Mouse (Mus musculus) CH12.LX (cell line): Measurements from ENCODE around the gene Ist1. TPM values are rescaled to one million over a fixed set of nuclear protein-coding genes. Genes with fewer than 3 reads are reported as not detected.

Experiments
- DNase-seq: peaks from one replicate; pipeline ENCODE4 v3.0.0-alpha.2; 2013; ENCODE audit errors: extremely low read depth
- H3K27ac ChIP-seq: 2 replicates; pipeline ENCODE4 v1.5.1; 2012; ENCODE audit warnings: low read depth, mild to moderate bottlenecking, control low read depth, moderate library complexity; ENCODE audit not compliant: insufficient read depth
- H3K27me3 ChIP-seq: replicated peaks from 2 replicates; pipeline ENCODE3; 2012; ENCODE audit warnings: inconsistent platforms
- H3K36me3 ChIP-seq, 2 experiments: replicated peaks in 1 of 2; 2 replicates each; pipeline versions ENCODE3 to v1.6.1; 2012; ENCODE audit warnings: inconsistent platforms in 1 of 2, low read length in 1 of 2, mild to moderate bottlenecking in 1 of 2, mixed read lengths in 1 of 2, moderate library complexity in 1 of 2; ENCODE audit not compliant: control insufficient read depth in 1 of 2, insufficient read depth in 1 of 2
- H3K4me1 ChIP-seq, 2 experiments: 2 replicates each; pipeline ENCODE4 v1.6.1; 2012; ENCODE audit warnings: inconsistent platforms in 1 of 2, moderate library complexity in 1 of 2; ENCODE audit not compliant: insufficient read depth in 2 of 2, control insufficient read depth in 1 of 2
- H3K4me2 ChIP-seq: 2 replicates; pipeline ENCODE4 v1.6.1; 2012; ENCODE audit warnings: low read depth, mild to moderate bottlenecking, control low read depth; ENCODE audit not compliant: poor library complexity, insufficient read depth, severe bottlenecking
- H3K4me3 ChIP-seq, 3 experiments: fragments of 150-350 bp in 1 of 3; sonication (generic) in 1 of 3; replicated peaks in 1 of 3; 2 replicates each; pipeline versions ENCODE3 to v1.5.1; 2011 to 2012; ENCODE audit warnings: low read depth in 2 of 3, low read length in 2 of 3, mild to moderate bottlenecking in 2 of 3, moderate library complexity in 2 of 3, control low read depth in 1 of 3, improper control_type of control experiment in 1 of 3, inconsistent platforms in 1 of 3, mixed read lengths in 1 of 3; ENCODE audit not compliant: poor library complexity in 1 of 3
- H3K79me2 ChIP-seq: replicated peaks from 2 replicates; pipeline ENCODE4 v1.6.1; 2012; ENCODE audit warnings: mild to moderate bottlenecking, moderate library complexity; ENCODE audit not compliant: control insufficient read depth, poor library complexity, insufficient read depth, severe bottlenecking; ENCODE audit errors: extremely low read depth
- H3K9ac ChIP-seq: 2 replicates; pipeline ENCODE4 v1.6.1; 2012; ENCODE audit warnings: low read depth, mild to moderate bottlenecking, control low read depth, moderate library complexity; ENCODE audit not compliant: insufficient read depth
- H3K9me3 ChIP-seq: replicated peaks from 2 replicates; pipeline ENCODE3; 2012; ENCODE audit warnings: low read length, inconsistent platforms, mixed read lengths
- CHD2 ChIP-seq: IDR thresholded peaks from 2 replicates; pipeline ENCODE4 v1.6.1; 2011; ENCODE audit warnings: low read length, improper control_type of control experiment
- CTCF ChIP-seq, 2 experiments: IDR thresholded peaks in 1 of 2; conservative IDR thresholded peaks in 1 of 2; 2 replicates each; pipeline ENCODE4 v1.5.1; 2011 to 2012; ENCODE audit warnings: low read depth in 2 of 2, low read length in 2 of 2, improper control_type of control experiment in 1 of 2, inconsistent platforms in 1 of 2, mild to moderate bottlenecking in 1 of 2, moderate library complexity in 1 of 2
- E2F4 ChIP-seq: IDR thresholded peaks from 2 replicates; pipeline ENCODE4 v1.6.1; 2011; ENCODE audit warnings: low read depth, low read length, improper control_type of control experiment; ENCODE audit not compliant: insufficient replicate concordance
- ELF1 ChIP-seq: IDR thresholded peaks from 2 replicates; pipeline ENCODE4 v1.6.1; 2014; ENCODE audit warnings: low read depth, mild to moderate bottlenecking, inconsistent platforms, low read length, improper control_type of control experiment
- ETS1 ChIP-seq: conservative IDR thresholded peaks from 2 replicates; pipeline ENCODE4 v1.6.1; 2012; ENCODE audit warnings: low read depth, mild to moderate bottlenecking, inconsistent platforms, low read length, improper control_type of control experiment, moderate library complexity
- JUND ChIP-seq: conservative IDR thresholded peaks from 2 replicates; pipeline ENCODE4 v1.6.1; 2011; ENCODE audit warnings: low read depth, low read length, improper control_type of control experiment
- KAT2A ChIP-seq: IDR thresholded peaks from 2 replicates; pipeline ENCODE4 v1.6.1; 2012; ENCODE audit warnings: low read length, improper control_type of control experiment, inconsistent platforms; ENCODE audit not compliant: insufficient replicate concordance
- MAFK ChIP-seq: IDR thresholded peaks from 2 replicates; pipeline ENCODE4 v1.6.1; 2011; ENCODE audit warnings: low read length, improper control_type of control experiment; ENCODE audit not compliant: insufficient replicate concordance
- MAX ChIP-seq: IDR thresholded peaks from 2 replicates; pipeline ENCODE4 v1.6.1; 2011; ENCODE audit warnings: low read length, improper control_type of control experiment
- MAZ ChIP-seq: IDR thresholded peaks from 2 replicates; pipeline ENCODE4 v1.6.1; 2012; ENCODE audit warnings: low read depth, mild to moderate bottlenecking, inconsistent platforms, low read length, improper control_type of control experiment, moderate library complexity
- MXI1 ChIP-seq: IDR thresholded peaks from 2 replicates; pipeline ENCODE4 v1.6.1; 2011; ENCODE audit warnings: mild to moderate bottlenecking, low read depth, low read length, improper control_type of control experiment
- MYC ChIP-seq: IDR thresholded peaks from 2 replicates; pipeline ENCODE4 v1.6.1; 2011; ENCODE audit warnings: low read depth, mild to moderate bottlenecking, improper control_type of control experiment, low read length
- NELFE ChIP-seq: IDR thresholded peaks from 2 replicates; pipeline ENCODE4 v1.6.1; 2011; ENCODE audit warnings: low read depth, low read length, improper control_type of control experiment
- NRF1 ChIP-seq: IDR thresholded peaks from 2 replicates; pipeline ENCODE4 v1.6.1; 2014; ENCODE audit warnings: low read depth, mild to moderate bottlenecking, inconsistent platforms, low read length, improper control_type of control experiment, moderate library complexity
- PAX5 ChIP-seq: IDR thresholded peaks from 2 replicates; pipeline ENCODE4 v1.6.1; 2012; ENCODE audit warnings: low read length, inconsistent platforms, mixed read lengths
- POLR2A ChIP-seq: IDR thresholded peaks from 2 replicates; pipeline ENCODE4 v1.6.1; 2011; ENCODE audit warnings: low read depth, mild to moderate bottlenecking, improper control_type of control experiment, low read length
- RAD21 ChIP-seq: IDR thresholded peaks from 2 replicates; pipeline ENCODE4 v1.6.1; 2011; ENCODE audit warnings: low read depth, mild to moderate bottlenecking, low read length, improper control_type of control experiment, moderate library complexity
- RCOR1 ChIP-seq: conservative IDR thresholded peaks from 2 replicates; pipeline ENCODE4 v1.6.1; 2012; ENCODE audit warnings: low read depth, mild to moderate bottlenecking, inconsistent platforms, low read length, improper control_type of control experiment
- SIN3A ChIP-seq: IDR thresholded peaks from 2 replicates; pipeline ENCODE4 v1.6.1; 2012; ENCODE audit warnings: low read length, improper control_type of control experiment, inconsistent platforms
- TCF12 ChIP-seq: IDR thresholded peaks from 2 replicates; pipeline ENCODE4 v1.6.1; 2014; ENCODE audit warnings: low read depth, mild to moderate bottlenecking, inconsistent platforms, low read length, improper control_type of control experiment
- UBTF ChIP-seq: IDR thresholded peaks from 2 replicates; pipeline ENCODE4 v1.6.1; 2012; ENCODE audit warnings: low read depth, mild to moderate bottlenecking, inconsistent platforms, low read length, improper control_type of control experiment, moderate library complexity
- USF1 ChIP-seq: IDR thresholded peaks from 2 replicates; pipeline ENCODE4 v1.6.1; 2014; ENCODE audit warnings: low read depth, mild to moderate bottlenecking, inconsistent platforms, low read length, improper control_type of control experiment
- ZC3H11A ChIP-seq: IDR thresholded peaks from 2 replicates; pipeline ENCODE4 v1.6.1; 2012; ENCODE audit warnings: low read depth, mild to moderate bottlenecking, inconsistent platforms, low read length, improper control_type of control experiment
- ZKSCAN1 ChIP-seq: IDR thresholded peaks from 2 replicates; pipeline ENCODE4 v1.6.1; 2012; ENCODE audit warnings: low read depth, inconsistent platforms, low read length, improper control_type of control experiment, borderline replicate concordance
- ZMIZ1 ChIP-seq: IDR thresholded peaks from 2 replicates; pipeline ENCODE4 v1.6.1; 2012; ENCODE audit warnings: low read depth, mild to moderate bottlenecking, inconsistent platforms, low read length, improper control_type of control experiment
- dilution Hi-C: fragments of 300-500 bp; cut with MboI; formaldehyde crosslinking; loops from 2 replicates; pipeline ENCODE4 v1.14.3; 2020; ENCODE audit warnings: low sequenced_read_pairs; ENCODE audit not compliant: extremely low pct_unique_long_range_greater_than_20kb, extremely low pct_ligation_motif_present
- in situ Hi-C: fragments of 300-500 bp; cut with MboI; formaldehyde crosslinking; loops from 3 replicates; pipeline ENCODE4 v1.14.3; 2019; ENCODE audit warnings: low sequenced_read_pairs, low pct_ligation_motif_present, low pct_unique_long_range_greater_than_20kb, mixed read lengths
- polyA plus RNA-seq: library from polyadenylated mRNA; unstranded; fragments of >175 nt; gene quantifications from 2 replicates; pipeline ENCODE4 v1.2.1, GENCODE M21; 2012; ENCODE audit warnings: low read depth; ENCODE audit not compliant: insufficient read length
- total RNA-seq, 2 experiments: library from RNA; depleted of rRNA; stranded (reverse); fragments of 300-350 nt in 1 of 2; fragments of >200 nt in 1 of 2; gene quantifications; 2 replicates each; pipeline ENCODE4 v1.2.3; 2012 to 2014

Ist1 gene
- total and polyA plus RNA-seq, 3 experiments = 38.2 to 57.2 (median 53.1) TPM

GRCm38 (mm10) chr8:109697754-109698153, 4.7 kb upstream of the Ist1 start:
- Histone ChIP-seq H3K9me3 (no peaks in the 10 kb centered on the region), H3K36me3 (no peaks in the 10 kb centered on the region), H3K4me3 (no peak overlapping the region), H3K9ac (no peak overlapping the region), H3K79me2 (peaks cover 2% of the 10 kb centered on the region)
- TF ChIP-seq RCOR1 = no peak
- no peak for TF ChIP-seq MAX
- no peak for TF ChIP-seq ZC3H11A
- TF ChIP-seq, all 38 proteins: peak for 0
- Histone ChIP-seq H3K27ac (no peak overlapping the region), H3K4me2 (no peak overlapping the region), H3K27me3 (peaks cover 13% of the 10 kb centered on the region), H3K4me1 (peaks cover 3 to 8% of the 10 kb centered on the region in 2 experiments; a peak in 2 of 4 replicates)
- DNase-seq = no peak
- in situ Hi-C loops (no loop called here), dilution Hi-C loops (no loop called here)

GRCm38 (mm10) chr8:109694154-109694553, 1.1 kb upstream of the Ist1 start:
- Histone ChIP-seq H3K4me2 (peak overlapping the region; percentile 81), H3K4me1 (peaks cover 11 to 33% of the 10 kb centered on the region in 2 experiments), H3K36me3 (peaks cover 2 to 9% of the 10 kb centered on the region in 2 experiments), H3K27me3 (peaks cover 6% of the 10 kb centered on the region), H3K9ac (no peak overlapping the region), H3K4me3 (peak overlapping the region in 1 of 3 experiments; percentile 98), H3K9me3 (no peaks in the 10 kb centered on the region), H3K79me2 (peaks cover 35% of the 10 kb centered on the region), H3K27ac (no peak overlapping the region)
- in situ Hi-C loops (no loop called here), dilution Hi-C loops (no loop called here)
- TF ChIP-seq PAX5 (no peak), TCF12 (no peak), ELF1 (peak; percentile 58), MXI1 (no peak)
- DNase-seq = no peak

GRCm38 (mm10) chr8:109692443-109693145, 466 bp downstream of the Ist1 start:
- dilution Hi-C loops (no loop called here), in situ Hi-C loops (no loop called here)
- Histone ChIP-seq H3K9me3 (no peaks in the 10 kb centered on the region), H3K4me3 (peak overlapping the region; percentile 92 to 99 (median 98)), H3K36me3 (peaks cover 2 to 15% of the 10 kb centered on the region in 2 experiments), H3K27ac (peak overlapping the region; percentile 53), H3K4me1 (peaks cover 11 to 33% of the 10 kb centered on the region in 2 experiments), H3K4me2 (peak overlapping the region; percentile 94), H3K9ac (peak overlapping the region; percentile 81), H3K27me3 (peaks cover 6% of the 10 kb centered on the region), H3K79me2 (peaks cover 47% of the 10 kb centered on the region)
- DNase-seq = peak; percentile 24
- TF ChIP-seq USF1 (no peak), MAX (0 out of 2 replicates have a peak, but pooled peaks have one; percentile 23), NRF1 (no peak), RAD21 (no peak), KAT2A (no peak), CTCF (conservative IDR thresholded peaks at IDR 0.05 in 1 of 2, IDR thresholded peaks at IDR 0.05 in 1 of 2; ENCODE audit: low read depth in 2 of 2, low read length in 2 of 2) (no peak), MAFK (no peak), ZC3H11A (no peak), NELFE (no peak), SIN3A (peak; percentile 72), JUND (no peak), PAX5 (no peak), MYC (no peak), UBTF (peak; percentile 77; the same call in 1 of the 2 replicates), POLR2A (no peak), ZMIZ1 (no peak), TCF12 (0 out of 2 replicates have a peak, but pooled peaks have one; percentile 0), E2F4 (no peak), ETS1 (no peak), ZKSCAN1 (no peak), CHD2 (no peak), MAZ (no peak)
